Mouse (Mus musculus) thymus, adult 2 months (tissue): ENCODE data around the gene Sit1. TPM values are rescaled to one million over a fixed set of nuclear protein-coding genes. Genes with fewer than 3 reads are reported as not detected.

ENCODE experiments used
- DNase-seq: peaks from one replicate; pipeline ENCODE4 v3.0.0; 2021
- H3K27ac ChIP-seq: fragments of 200-500 bp; 2 replicates; pipeline ENCODE4 v1.5.1; 2012; ENCODE audit warnings: low read length, control low read depth; ENCODE audit not compliant: control insufficient read depth, insufficient read depth
- H3K27me3 ChIP-seq: fragments of 200-500 bp; 2 replicates; pipeline ENCODE4 v1.6.1; 2012; ENCODE audit warnings: mild to moderate bottlenecking, low read length, moderate library complexity, mixed read lengths; ENCODE audit not compliant: control insufficient read depth, insufficient read depth
- H3K36me3 ChIP-seq: fragments of 200-500 bp; 2 replicates; pipeline ENCODE4 v1.6.1; 2012; ENCODE audit warnings: mild to moderate bottlenecking, low read length, moderate library complexity; ENCODE audit not compliant: control insufficient read depth, insufficient read depth
- H3K4me1 ChIP-seq: fragments of 200-500 bp; replicated peaks from 2 replicates; pipeline ENCODE4 v1.6.1; 2012; ENCODE audit warnings: low read length; ENCODE audit not compliant: control insufficient read depth, insufficient read depth
- H3K4me3 ChIP-seq: fragments of 200-500 bp; 2 replicates; pipeline ENCODE4 v1.5.1; 2012; ENCODE audit warnings: mild to moderate bottlenecking, low read length, control low read depth, moderate library complexity; ENCODE audit not compliant: control insufficient read depth, insufficient read depth
- CTCF ChIP-seq: fragments of 200-500 bp; IDR thresholded peaks from 2 replicates; pipeline ENCODE4 v1.5.1; 2012; ENCODE audit warnings: mild to moderate bottlenecking, control low read depth, low read length, moderate library complexity, borderline replicate concordance; ENCODE audit not compliant: control insufficient read depth, poor library complexity, insufficient read depth; ENCODE audit errors: extremely low read depth
- POLR2A ChIP-seq: fragments of 200-500 bp; IDR thresholded peaks from 2 replicates; pipeline ENCODE4 v1.6.1; 2012; ENCODE audit warnings: mild to moderate bottlenecking, low read length, control low read depth, moderate library complexity; ENCODE audit not compliant: control insufficient read depth, poor library complexity, insufficient read depth; ENCODE audit errors: extremely low read depth
- WGBS: fragments of 180-500 bp; shearing (Covaris S2); methylation state at CpG from one replicate; pipeline ENCODE4 v1.1.7; 2018; 5-methylcytosine and 5-hydroxymethylcytosine counted together
- polyA plus RNA-seq: library from polyadenylated mRNA; depleted of rRNA; stranded (reverse); fragments of >200 nt; gene quantifications from 2 replicates; pipeline ENCODE4 v1.2.3, GENCODE M21; 2012

Sit1 gene
- polyA plus RNA-seq, 1 experiment, result 239 TPM

DNA sequence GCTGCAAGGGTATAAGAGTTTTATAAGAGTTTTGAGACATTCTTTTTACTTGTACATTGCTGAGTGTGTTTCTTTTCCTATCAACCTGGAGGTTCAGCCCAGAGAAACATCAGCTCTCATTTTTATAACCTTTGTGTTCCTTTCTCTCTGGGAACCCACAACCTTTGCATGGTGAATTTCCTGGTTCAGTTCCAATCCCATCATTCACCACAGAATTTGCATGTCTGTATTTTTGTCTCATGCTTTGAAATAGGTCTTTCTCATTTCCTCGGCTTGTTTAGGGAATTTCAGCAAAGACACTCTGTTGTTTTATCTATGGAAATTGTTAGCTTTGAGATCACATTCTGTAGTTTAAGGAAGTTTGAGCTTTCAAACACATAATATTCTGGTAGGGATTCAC lies 9.9 kb downstream of the Sit1 start:
- Histone ChIP-seq H3K4me1 (peaks cover 6% of the 10 kb centered on the region), H3K36me3 (no peaks in the 10 kb centered on the region), H3K27ac (no peak overlapping the region), H3K4me3 (no peak overlapping the region), H3K27me3 (no peaks in the 10 kb centered on the region)
- no peak for DNase-seq
- no peak for TF ChIP-seq POLR2A
- TF ChIP-seq CTCF, result no peak
- WGBS, result 5% methylated on average over 1 of the region's 1 CpGs

DNA sequence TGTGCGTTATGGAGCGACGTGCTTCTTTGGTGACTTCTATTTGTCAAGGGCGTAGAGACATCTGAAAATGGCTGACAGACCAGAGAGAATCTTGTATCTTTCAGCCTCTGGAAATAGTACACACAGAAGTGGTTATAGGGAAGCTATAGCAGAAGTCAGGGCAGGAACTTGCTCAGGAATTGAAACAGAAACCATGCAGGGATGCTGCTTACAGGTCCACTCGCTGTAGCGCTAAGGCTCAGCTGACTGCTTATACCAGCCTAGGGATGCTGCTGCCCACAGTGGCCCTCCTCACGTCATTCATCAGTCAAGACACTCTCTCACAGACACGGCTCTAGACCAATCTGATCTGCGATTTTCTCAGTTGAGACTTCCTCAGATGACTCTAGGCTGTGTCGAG lies 13.2 kb downstream of the Sit1 start:
- TF ChIP-seq POLR2A (no peak), CTCF (no peak)
- no peak overlapping the region for H3K27ac ChIP-seq
- H3K4me3 ChIP-seq, result no peak overlapping the region
- DNase-seq, result no peak
- no peaks in the 10 kb centered on the region for H3K27me3 ChIP-seq
- peaks cover 11% of the 10 kb centered on the region for H3K4me1 ChIP-seq
- no peaks in the 10 kb centered on the region for H3K36me3 ChIP-seq
- 92% methylated on average over 10 of the region's 10 CpGs for WGBS

DNA sequence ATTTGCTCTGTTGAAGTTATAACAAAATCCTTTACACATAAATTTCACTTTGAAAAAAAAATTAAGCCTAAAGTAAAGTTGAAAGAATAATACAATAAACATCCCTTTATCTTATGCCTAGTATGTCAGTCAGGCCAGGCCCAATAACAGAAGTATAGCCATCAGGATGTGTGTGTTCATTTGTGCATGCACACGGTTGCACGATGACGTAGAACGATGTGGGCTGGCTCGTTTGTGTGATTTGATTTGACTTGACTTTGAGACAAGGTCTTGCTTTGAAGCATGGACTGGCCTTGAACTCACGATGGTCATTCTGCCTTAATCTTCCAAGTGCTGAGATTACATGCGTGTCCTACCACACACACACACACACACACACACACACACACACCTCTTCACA lies 16.7 kb downstream of the Sit1 start:
- Histone ChIP-seq H3K4me1 (peaks cover 11% of the 10 kb centered on the region), H3K27me3 (no peaks in the 10 kb centered on the region), H3K4me3 (no peak overlapping the region), H3K36me3 (no peaks in the 10 kb centered on the region), H3K27ac (no peak overlapping the region)
- WGBS, result 90% methylated on average over 7 of the region's 7 CpGs
- no peak for DNase-seq
- TF ChIP-seq CTCF (no peak), POLR2A (no peak)

DNA sequence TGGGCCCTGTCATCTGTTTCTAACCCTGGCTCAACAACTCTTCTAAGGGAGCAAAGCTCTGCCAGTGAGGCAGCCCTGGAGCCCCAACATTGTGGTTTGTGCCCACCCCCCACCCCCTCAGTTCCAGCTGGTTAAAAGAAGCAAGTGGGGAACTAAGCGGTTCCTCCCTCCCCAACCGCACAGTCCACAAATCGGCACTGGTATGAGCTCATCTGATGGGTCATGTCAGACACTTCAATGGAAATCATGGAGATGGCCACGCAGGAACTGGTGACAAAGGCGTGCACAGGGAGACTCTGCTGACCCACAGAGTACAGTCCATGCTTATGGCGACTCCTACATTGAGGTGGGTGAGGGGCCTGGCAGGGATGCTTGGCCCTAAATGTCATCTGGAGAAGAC lies 17.6 kb downstream of the Sit1 start:
- TF ChIP-seq CTCF (no peak), POLR2A (no peak)

DNA sequence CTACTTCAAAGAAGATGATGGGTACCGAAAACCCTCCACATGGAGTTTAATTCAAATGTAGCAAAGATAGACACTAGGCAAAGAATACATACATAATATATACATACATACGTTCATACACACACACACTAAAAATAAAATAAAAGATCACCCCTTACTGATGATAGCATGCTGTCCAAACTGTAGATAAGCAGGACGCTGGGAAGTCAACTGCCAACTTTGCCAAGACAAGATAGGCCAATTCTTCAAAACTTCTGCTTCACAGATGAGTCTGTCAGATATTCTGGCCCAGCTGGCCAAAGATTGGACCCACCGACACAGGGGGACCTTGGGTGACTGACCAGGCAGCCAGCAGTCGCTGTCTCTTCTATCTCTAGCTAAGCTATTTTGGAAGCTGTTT lies 20.4 kb downstream of the Sit1 start:
- 98% methylated on average over 5 of the region's 5 CpGs for WGBS
- no peak overlapping the region for H3K4me3 ChIP-seq

More for the DNA sequence above, 17.6 kb downstream of the Sit1 start:
- DNase-seq, result no peak
- peaks cover 11% of the 10 kb centered on the region for H3K4me1 ChIP-seq
- WGBS, result 21% methylated on average over 6 of the region's 6 CpGs
- H3K27ac ChIP-seq, result no peak overlapping the region
- no peak overlapping the region for H3K4me3 ChIP-seq
- no peaks in the 10 kb centered on the region for H3K27me3 ChIP-seq
- no peaks in the 10 kb centered on the region for H3K36me3 ChIP-seq

DNA sequence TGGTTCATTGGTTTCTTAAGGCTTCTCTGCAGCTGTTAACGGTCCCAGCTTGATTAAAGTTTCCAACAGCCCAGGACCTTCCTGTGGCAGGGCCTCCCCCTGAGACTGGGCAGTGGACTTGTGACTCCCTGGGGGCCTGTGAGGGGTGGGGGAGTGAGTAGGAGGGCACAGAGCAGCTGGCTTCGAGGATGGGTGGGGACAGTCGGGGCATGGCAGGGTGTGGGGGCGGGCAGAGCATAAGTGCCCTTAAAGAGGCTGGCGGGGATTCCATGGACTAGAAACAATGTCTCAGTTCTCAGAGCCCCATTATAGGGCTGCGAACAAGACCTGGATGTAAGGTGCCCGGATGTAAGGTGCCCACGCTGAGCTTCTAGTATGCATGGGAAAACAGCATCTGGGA lies 26.4 kb downstream of the Sit1 start:
- Histone ChIP-seq H3K36me3 (no peaks in the 10 kb centered on the region), H3K4me1 (peaks cover 50% of the 10 kb centered on the region), H3K27me3 (no peaks in the 10 kb centered on the region), H3K4me3 (no peak overlapping the region), H3K27ac (peak overlapping the region; percentile 35)
- no peak for TF ChIP-seq POLR2A
- TF ChIP-seq CTCF, result no peak
- no peak for DNase-seq
- 7% methylated on average over 8 of the region's 8 CpGs for WGBS

More for the DNA sequence above, 20.4 kb downstream of the Sit1 start:
- Histone ChIP-seq H3K27me3 (no peaks in the 10 kb centered on the region), H3K27ac (no peak overlapping the region), H3K4me1 (peaks cover 11% of the 10 kb centered on the region), H3K36me3 (no peaks in the 10 kb centered on the region)
- DNase-seq, result no peak
- TF ChIP-seq CTCF (no peak), POLR2A (no peak)

DNA sequence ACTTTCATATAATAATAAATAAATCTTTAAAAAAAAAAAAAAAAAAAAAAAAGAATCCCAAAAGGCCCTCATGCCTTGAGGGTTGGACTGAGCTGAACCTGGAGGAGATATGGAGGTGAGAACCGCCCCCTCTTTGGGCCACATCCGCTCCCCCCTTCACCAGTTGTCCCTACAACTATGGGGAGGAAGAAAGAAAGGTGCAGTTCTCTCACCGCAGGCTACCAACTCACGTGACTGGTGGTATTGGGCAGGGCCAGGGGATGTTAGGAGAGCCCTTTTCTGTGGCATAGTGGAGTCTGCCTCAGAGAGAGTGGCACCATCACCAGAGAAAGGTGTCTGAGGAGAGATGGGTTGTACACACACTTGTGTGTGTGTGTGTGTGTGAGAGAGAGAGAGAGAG lies 27.1 kb downstream of the Sit1 start:
- H3K4me1 ChIP-seq, result peaks cover 50% of the 10 kb centered on the region
- WGBS, result 5% methylated on average over 4 of the region's 4 CpGs
- DNase-seq, result peak; percentile 76
- H3K27me3 ChIP-seq, result no peaks in the 10 kb centered on the region
- no peak overlapping the region for H3K4me3 ChIP-seq
- H3K36me3 ChIP-seq, result no peaks in the 10 kb centered on the region
- peak overlapping the region; percentile 35 for H3K27ac ChIP-seq
- TF ChIP-seq CTCF, result no peak
- TF ChIP-seq POLR2A, result no peak
